Mouse (Mus musculus): ENCODE results near the gene Med21.

The Med21 gene

GRCm38 (mm10) chr6:146640991-146641390 is 1.4 kb upstream of the Med21 start:
- DNase-seq = no peak

- peak in 1 of 2 experiments; percentile 7 for DNase-seq
Measured at GRCm38 (mm10) chr6:146641621-146642210, 631 bp upstream of the Med21 start.

DNA sequence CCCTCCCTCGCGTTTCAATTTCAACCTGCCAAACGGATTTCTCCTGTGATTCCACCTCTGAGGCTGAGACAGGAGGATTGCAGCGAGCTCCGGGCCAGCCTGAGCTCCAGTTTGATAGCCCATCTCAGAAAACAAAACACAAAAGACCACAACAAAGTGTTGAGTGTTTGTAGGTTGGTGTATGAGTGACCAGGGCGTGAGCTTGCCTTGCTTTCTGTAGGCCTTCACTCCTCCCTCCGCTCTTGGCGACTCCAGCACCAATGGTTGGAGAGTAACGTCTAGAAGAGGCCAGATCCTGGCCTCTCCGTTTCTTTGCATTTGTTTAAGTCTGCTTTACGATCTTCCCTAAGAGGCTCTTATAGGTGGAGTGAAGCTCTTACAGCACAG is 830 bp downstream of the Med21 start:
- no peak for DNase-seq

DNA sequence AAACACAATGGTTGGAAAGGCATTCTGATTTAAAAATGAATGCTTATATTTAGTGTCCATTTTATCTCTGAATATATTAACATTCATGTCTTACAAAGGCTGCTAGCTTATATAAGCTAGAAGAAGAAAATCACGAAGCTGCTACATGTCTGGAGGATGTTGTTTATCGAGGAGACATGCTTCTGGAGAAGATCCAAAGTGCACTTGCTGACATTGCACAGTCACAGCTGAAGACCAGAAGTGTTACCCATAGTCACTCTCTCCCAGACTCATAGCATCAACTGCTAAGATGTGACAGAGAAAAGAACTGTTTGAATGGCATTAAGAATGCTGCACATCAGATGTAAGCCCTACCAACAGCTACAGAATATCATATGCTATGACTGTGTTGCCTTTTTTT is 7.7 kb downstream of the Med21 start:
- DNase-seq = no peak

DNA sequence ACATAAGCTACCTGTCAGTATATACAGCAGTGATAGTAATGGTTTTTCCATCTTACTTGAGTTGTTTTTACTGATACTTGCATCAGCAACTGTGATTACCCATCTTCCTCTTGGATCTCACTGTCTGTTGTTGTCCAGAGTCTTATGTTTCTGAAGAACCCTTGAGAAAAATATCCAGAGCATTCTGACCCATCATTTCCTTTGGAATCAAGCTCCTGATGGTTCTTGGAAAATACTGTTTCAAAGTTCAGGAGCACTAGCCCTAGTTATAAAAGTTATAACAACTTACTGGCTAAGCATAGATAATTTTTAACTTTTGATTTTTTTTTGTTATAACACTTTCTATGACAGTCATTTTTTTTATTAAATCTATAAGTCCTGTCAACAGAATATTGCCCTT is 9.1 kb downstream of the Med21 start:
- DNase-seq = no peak

DNA sequence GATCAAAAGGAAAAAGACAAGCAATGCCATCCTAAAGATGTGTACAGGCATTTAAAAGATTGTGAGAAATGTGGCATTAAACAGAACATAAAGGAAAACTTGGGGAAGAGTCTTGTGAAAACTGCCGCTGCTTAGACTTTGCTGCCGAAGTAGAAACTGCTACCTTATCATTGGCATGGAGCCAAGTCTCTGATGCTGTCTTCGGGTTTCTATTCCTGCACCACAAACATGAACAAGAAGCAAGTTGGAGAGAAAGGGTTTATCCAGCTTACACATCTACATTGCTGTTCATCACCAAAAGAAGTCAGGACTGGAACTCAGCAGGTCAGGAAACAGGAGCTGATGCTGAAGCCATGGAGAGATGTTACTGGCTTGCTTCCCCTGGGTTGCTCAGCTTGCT is 10.8 kb downstream of the Med21 start:
- no peak for DNase-seq

DNA sequence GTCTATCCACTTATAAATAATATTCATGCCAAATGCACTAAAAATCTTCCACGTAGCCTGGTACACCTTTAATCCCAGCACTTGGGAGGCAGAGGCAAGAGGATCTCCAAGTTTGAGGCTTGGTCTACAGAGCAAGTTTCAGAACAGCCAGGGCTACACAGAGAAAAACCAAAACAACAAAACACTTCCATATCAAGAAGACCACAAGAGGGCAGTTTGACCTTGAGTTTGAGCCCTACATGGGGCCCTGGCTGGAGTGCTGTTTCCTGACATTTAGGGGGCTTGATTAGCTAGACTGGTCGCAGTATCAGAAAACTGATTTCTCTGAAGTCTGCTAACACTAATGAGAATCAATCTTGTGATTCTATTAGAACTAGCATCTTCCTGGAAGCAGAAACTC is 18.2 kb downstream of the Med21 start:
- DNase-seq = no peak

DNA sequence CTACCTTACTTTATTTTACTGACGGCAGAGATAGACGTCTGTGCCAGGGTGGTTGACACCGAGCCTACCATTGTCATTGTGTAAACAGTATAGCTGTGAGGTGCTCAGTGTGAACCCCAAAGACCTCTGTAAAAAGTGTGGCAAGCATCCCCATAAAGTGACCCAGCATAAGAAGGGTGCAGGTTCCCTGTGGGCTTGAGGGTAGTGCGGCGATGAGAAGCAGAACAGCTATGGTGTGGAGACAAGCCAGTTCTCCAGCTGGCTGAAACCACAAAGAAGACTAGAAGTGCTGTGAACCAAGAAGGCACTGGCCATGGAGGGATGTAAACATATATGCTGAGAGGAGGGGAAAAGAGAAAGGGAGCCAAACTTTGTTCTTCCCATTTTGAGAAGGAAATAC is 19.3 kb downstream of the Med21 start:
- no peak for DNase-seq

- peak in 1 of 2 experiments; percentile 39 for DNase-seq
Measured at GRCm38 (mm10) chr6:146662679-146663078, 20.3 kb downstream of the Med21 start.

DNA sequence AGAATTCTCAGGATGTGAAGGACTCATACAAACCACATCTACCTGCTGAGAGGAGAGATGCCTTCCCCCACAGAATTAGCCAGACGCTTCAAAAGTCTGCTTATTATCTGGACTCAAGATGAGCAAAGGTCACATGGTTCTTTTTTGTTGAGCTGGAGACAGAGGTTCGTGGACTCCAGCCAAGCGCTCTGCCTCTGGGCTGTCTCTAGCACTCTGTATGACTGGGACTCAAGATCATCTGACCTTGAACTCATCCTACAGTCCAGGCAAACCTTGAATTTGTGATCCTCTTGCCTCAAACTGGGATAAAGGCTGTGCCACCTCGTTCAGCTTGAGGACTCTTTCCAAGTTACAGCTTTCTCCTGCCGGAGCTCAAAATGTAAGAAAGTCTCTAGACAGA is 21.8 kb downstream of the Med21 start:
- no peak for DNase-seq

DNA sequence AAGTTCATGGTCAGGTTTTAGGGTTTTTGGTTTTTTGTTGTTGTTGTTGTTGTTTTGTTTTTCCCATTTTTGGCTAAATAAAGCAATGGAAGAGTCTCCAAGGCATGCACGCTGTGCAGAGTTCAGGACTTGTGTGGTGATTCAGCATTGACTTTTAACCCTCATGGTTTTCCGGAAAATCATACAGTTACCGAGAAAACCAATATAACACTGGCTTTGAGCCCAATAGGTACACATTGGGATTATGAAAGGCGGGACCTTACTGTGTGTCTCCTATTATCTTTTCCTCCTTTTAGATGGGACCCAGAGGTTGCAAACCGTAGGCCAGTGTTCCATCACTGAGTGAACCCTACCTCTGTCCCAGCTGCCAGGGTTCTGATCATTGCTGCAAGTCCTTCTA is 22.6 kb downstream of the Med21 start:
- no peak for DNase-seq

GRCm38 (mm10) chr6:146665408-146665807 is 23.1 kb downstream of the Med21 start:
- DNase-seq = no peak

DNA sequence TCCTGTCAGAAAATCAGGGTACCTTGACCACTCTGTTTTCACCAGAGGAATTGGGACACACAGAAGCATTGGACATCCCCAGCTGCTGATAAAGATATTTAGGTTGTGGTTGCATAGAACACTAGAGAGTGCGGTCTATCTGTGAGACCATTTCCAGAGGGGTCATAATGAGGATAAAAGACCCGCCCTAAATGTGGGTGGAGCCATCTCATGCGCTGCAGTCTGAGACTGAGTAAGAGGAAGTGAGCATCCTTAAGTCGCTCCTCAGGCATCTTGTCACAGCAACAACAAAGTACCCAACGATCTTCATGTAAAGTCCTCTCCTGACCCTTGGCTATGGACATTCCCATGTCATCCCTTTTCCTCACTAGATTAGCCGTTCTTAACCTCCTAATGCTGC is 24.5 kb downstream of the Med21 start:
- DNase-seq = no peak

GRCm38 (mm10) chr6:146668606-146669005 is 26.3 kb downstream of the Med21 start:
- no peak for DNase-seq

- DNase-seq = no peak
Measured at GRCm38 (mm10) chr6:146670956-146671855, 28.9 kb downstream of the Med21 start.

DNA sequence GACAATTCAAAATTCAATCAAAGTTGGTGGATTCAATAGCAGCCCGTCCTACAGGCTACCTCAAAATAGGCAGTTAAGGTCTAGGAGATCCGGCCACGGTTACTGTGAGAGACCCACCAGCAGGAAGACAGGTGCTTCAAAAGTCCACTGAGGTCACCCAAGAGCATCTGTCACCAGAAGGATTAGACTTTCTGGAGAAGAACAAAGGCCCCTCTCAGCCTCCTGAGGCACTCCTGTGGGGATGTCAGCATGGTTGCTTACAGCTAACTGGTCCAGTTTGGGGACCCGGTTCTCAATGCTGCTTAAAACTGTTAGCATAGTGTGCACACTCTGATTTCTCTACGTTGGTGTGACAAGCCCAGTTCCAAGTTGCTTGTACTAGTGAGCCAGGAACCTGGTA is 29.8 kb downstream of the Med21 start:
- no peak for DNase-seq

DNA sequence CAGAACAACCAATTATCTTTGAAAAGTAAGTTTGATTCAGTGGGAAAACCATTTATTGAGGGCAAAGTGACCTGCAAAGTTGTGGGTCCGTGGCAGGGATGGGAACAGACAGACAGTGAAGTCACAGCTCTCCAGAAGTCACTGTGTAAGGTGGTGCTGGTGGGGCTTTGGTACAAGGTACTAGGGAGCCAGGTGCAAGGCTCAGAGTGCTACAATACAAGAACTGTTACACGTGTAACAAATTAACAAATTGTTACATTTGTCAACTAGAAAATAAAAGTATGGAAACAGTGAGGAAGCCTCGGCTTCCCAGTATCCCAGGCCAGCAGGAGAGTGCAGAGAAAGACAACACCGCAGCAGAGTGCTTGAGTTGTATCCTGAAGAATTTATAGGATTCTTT is 31.3 kb downstream of the Med21 start:
- no peak for DNase-seq

- DNase-seq = no peak
Measured at GRCm38 (mm10) chr6:146674420-146674819, 32.1 kb downstream of the Med21 start.

GRCm38 (mm10) chr6:146674881-146675536 is 32.7 kb downstream of the Med21 start:
- DNase-seq = no peak

GRCm38 (mm10) chr6:146676904-146677303 is 34.6 kb downstream of the Med21 start:
- no peak for DNase-seq

DNA sequence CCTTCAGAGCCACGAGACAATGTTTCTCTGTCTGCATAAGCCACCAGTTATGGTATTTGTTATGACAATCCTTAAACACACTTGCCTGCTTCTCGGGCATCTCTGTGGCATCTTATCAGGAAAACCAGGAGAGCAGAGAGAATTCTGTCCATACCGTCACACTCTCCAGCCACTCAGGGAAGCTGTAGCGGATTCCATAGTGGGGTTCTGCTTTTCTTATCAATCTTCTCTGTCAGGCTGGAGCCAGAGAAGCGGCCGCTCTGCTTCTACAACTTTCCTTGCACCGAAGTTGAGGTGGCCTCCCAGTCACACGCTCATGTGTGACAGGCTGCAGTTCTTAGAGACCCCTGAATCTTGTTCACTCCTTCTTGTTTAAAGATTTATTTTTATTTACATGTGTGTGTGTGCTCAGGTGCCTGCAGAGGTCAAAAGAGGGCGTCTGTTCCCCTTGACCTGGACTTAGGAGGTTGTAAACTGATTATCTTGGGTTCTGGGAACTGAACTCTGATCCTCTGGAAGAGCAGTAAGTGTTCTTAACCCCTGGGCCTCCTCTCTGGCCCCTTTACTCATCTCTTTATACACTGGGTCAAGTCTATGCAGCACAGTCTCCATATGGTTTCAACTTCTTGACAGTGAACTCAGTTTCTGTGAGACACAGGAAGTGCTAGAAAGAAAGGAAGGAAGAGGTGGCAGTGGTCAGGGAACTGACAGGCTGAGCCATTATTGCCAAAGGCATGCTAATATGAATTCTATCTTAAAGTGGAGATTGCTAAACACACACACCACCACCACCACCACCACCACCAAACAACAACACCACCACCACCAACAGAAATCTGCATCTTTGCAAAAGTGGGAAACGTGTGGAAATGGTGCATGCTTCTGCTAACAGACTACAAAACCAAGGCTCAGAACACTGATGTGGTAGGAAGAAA is 36.1 kb downstream of the Med21 start:
- no peak for DNase-seq

GRCm38 (mm10) chr6:146683881-146684280 is 41.5 kb downstream of the Med21 start:
- DNase-seq = no peak

DNA sequence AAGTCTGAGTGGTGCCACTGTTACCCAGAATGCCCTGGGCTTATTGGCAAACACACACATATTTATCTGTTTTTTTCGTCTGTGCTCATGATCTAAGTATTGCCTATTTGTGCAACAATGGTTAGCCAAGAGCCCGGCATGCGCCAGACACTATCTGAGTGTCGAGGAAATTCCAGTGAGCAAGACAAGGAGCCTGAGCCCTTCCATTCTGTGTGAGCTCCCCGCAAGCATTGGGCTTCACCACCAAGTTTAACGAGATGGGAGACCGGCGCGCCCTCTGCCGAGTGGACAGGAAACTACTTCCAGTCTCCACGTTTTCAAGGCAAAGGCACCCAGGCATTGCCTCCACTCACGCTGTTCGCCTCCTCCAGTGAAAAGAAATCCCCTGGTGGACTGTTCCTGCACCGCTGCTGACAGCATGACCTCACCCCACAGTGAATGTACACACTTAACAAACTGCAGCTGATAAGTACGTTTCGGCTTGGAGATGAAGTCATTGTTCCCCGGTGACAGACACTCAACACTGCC is 43.5 kb downstream of the Med21 start:
- peak; percentile 8 to 45 for DNase-seq

Measured in spleen, adult 18-20 months (tissue).